8 mouse cellular contexts compared by ENCODE assay signal in the genomic region with DNA sequence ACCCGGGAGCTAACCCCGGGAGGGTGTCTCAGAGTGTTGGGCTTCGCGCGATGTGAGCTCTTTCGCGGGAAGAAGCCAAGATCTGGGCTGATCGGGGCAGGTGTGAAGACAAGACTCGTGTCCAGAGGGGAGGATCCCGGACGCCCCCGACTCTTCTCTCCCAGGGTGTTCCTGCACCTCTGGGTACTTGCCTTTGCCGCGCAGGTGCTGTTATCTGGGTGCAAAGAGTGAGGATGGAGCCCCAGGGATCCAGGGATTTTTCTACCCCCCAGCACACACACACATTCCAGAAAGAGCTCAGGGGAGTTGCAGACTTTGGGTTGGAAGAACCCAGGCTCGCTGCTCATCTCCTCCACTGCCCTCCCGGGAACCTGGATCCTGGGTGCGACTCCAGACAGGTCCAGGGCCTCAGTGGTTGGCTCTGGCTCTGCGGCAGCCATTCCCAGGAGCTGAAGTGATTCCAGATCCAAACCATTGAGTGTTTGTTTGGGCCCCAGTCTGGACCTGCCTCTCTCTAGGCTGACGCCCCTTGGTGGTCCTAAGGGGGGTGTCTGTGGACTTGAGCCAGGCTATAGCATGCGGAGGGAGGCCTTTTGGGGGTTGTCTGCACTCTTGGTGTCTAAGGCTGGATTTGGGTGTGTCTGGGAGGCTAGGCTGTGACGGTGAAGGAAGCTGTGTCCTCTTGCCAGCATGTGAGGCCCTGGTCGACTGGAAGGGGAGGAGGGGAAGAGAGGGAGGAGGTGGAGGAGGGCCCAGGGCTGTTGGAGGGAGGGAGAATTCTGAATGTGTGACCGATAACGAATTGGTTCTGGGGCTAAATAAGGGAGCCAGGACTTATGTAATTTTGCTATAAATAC. TPM values are rescaled to one million over a fixed set of nuclear protein-coding genes. Genes with fewer than 3 reads are reported as not detected.
DNase-seq lines count a peak whose midpoint lies in the region; ATAC-seq and TF ChIP-seq lines count a peak whose summit lies in the region.

No protein-coding gene starts in this region.

- H3K9ac ChIP-seq in CH12.LX (ENCODE audit: insufficient read depth, low read depth), result peak overlapping the region; percentile 65
- H3K9ac ChIP-seq in heart, embryonic 14.5 days (ENCODE audit: low read length), result peak overlapping the region; percentile 89
- peak overlapping the region; percentile 98 for H3K9ac ChIP-seq in liver, embryonic 14.5 days (replicated peaks)
- H3K9ac ChIP-seq in neural tube, embryonic 13.5 days, result peak overlapping the region; percentile 89

- peak overlapping the region; percentile 55 to 67 (median 60) for H3K4me3 ChIP-seq in CH12.LX (replicated peaks in 1 of 3; ENCODE audit: low read depth in 2 of 3, low read length in 2 of 3, poor library complexity in 1 of 3)
- H3K4me3 ChIP-seq in heart, embryonic 14.5 days (ENCODE audit: control insufficient read depth in 1 of 2, insufficient read depth in 1 of 2, low read depth in 1 of 2, low read length in 2 of 2), result peak overlapping the region; percentile 57 to 95
- peak overlapping the region; percentile 80 to 96 for H3K4me3 ChIP-seq in liver, embryonic 14.5 days (ENCODE audit: insufficient read depth in 1 of 2, low read depth in 2 of 2, low read length in 2 of 2)
- peak overlapping the region; percentile 80 for H3K4me3 ChIP-seq in neural tube, embryonic 13.5 days

- ATAC-seq in erythroid progenitor cell, adult 5-6 weeks (replicated peaks; ENCODE audit: low FRiP score, poor library complexity, severe bottlenecking), result peak; percentile 77
- no peak for ATAC-seq in heart, embryonic 14.5 days (ENCODE audit: insufficient number of reproducible peaks, insufficient read depth, low FRiP score, low read depth)
- peak; percentile 75 for ATAC-seq in liver, embryonic 14.5 days (ENCODE audit: insufficient read depth)
- peak; percentile 45; the same call in 1 of the 2 replicates for ATAC-seq in neural tube, embryonic 13.5 days (ENCODE audit: low read depth)

- no peak for TF ChIP-seq POLR2A in CH12.LX (IDR thresholded peaks at IDR 0.05; ENCODE audit: low read depth, low read length)
- no peak for TF ChIP-seq POLR2A in brain, embryonic 14.5 days (IDR thresholded peaks at IDR 0.05; ENCODE audit: borderline replicate concordance, extremely low read depth, insufficient read depth, insufficient read length, poor library complexity, severe bottlenecking)

- under 1% methylated on average over 24 of the region's 24 CpGs for WGBS in heart, embryonic 14.5 days
- WGBS in liver, embryonic 14.5 days (ENCODE audit: insufficient replicate concordance), result 1% methylated on average over 24 of the region's 24 CpGs
- WGBS in neural tube, embryonic 13.5 days, result 2% methylated on average over 24 of the region's 24 CpGs

- H3K4me1 ChIP-seq in CH12.LX (ENCODE audit: control insufficient read depth in 1 of 2, insufficient read depth in 2 of 2), result peaks cover 8 to 25% of the 10 kb centered on the region in 2 experiments
- H3K4me1 ChIP-seq in heart, embryonic 14.5 days (ENCODE audit: control insufficient read depth in 2 of 2, insufficient read depth in 2 of 2, low read length in 2 of 2), result peaks cover 29 to 37% of the 10 kb centered on the region in 2 experiments
- H3K4me1 ChIP-seq in liver, embryonic 14.5 days (replicated peaks; ENCODE audit: control insufficient read depth in 2 of 2, insufficient read depth in 2 of 2, low read length in 1 of 2), result peaks cover 47 to 54% of the 10 kb centered on the region in 2 experiments
- peaks cover 54% of the 10 kb centered on the region for H3K4me1 ChIP-seq in neural tube, embryonic 13.5 days (replicated peaks)

- no peak for DNase-seq in CH12.LX (ENCODE audit: extremely low read depth)
- peak; percentile 68 for DNase-seq in brain, embryonic 14.5 days (ENCODE audit: low read depth)
- peak; percentile 41 to 53 for DNase-seq in kidney, postnatal 36 days
- DNase-seq in liver, embryonic 14.5 days (ENCODE audit: low read depth in 3 of 3, low spot score in 3 of 3), result peak; percentile 75 to 79 (median 77)
- DNase-seq in urinary bladder, adult 2 months (ENCODE audit: low spot score), result peak; percentile 39

- H3K79me2 ChIP-seq in CH12.LX (replicated peaks; ENCODE audit: control insufficient read depth, extremely low read depth, insufficient read depth, poor library complexity, severe bottlenecking), result no peaks in the 10 kb centered on the region

- no peaks in the 10 kb centered on the region for H3K36me3 ChIP-seq in CH12.LX (replicated peaks in 1 of 2; ENCODE audit: control insufficient read depth in 1 of 2, insufficient read depth in 1 of 2, low read length in 1 of 2)
- H3K36me3 ChIP-seq in heart, embryonic 14.5 days (ENCODE audit: control insufficient read depth, insufficient read depth, low read length), result no peaks in the 10 kb centered on the region
- H3K36me3 ChIP-seq in liver, embryonic 14.5 days (replicated peaks; ENCODE audit: control insufficient read depth, insufficient read depth, low read depth), result no peaks in the 10 kb centered on the region; the same call in 1 of the 2 replicates
- H3K36me3 ChIP-seq in neural tube, embryonic 13.5 days, result no peaks in the 10 kb centered on the region

- dilution Hi-C loops in CH12.LX (cut with MboI; ENCODE audit: extremely low pct_ligation_motif_present, extremely low pct_unique_long_range_greater_than_20kb, low sequenced_read_pairs), result no loop called here

- no peaks in the 10 kb centered on the region for H3K9me3 ChIP-seq in CH12.LX (replicated peaks; ENCODE audit: low read length)
- no peaks in the 10 kb centered on the region for H3K9me3 ChIP-seq in heart, embryonic 14.5 days (ENCODE audit: control insufficient read depth, low read length)
- no peaks in the 10 kb centered on the region for H3K9me3 ChIP-seq in liver, embryonic 14.5 days (ENCODE audit: control insufficient read depth, low read length)
- no peaks in the 10 kb centered on the region for H3K9me3 ChIP-seq in neural tube, embryonic 13.5 days

- no peak for TF ChIP-seq EP300 in CH12.LX (IDR thresholded peaks at IDR 0.05; ENCODE audit: low read length)
- TF ChIP-seq EP300 in liver, embryonic 14.5 days (IDR thresholded peaks at IDR 0.05; ENCODE audit: low read depth), result no peak

- no peak for TF ChIP-seq CTCF in CH12.LX (conservative IDR thresholded peaks at IDR 0.05 in 1 of 2, IDR thresholded peaks at IDR 0.05 in 1 of 2; ENCODE audit: low read depth in 2 of 2, low read length in 2 of 2)
- no peak for TF ChIP-seq CTCF in brain, embryonic 14.5 days (IDR thresholded peaks at IDR 0.05; ENCODE audit: borderline replicate concordance, extremely low read depth, insufficient read depth, insufficient read length)
- TF ChIP-seq CTCF in liver, embryonic 14.5 days (IDR thresholded peaks at IDR 0.05; ENCODE audit: low read depth), result 0 out of 2 replicates have a peak, but pooled peaks have one; percentile 5

- in situ Hi-C loops in CH12.LX (cut with MboI; ENCODE audit: low pct_ligation_motif_present, low pct_unique_long_range_greater_than_20kb, low sequenced_read_pairs), result no loop called here

- TF ChIP-seq RAD21 in CH12.LX (IDR thresholded peaks at IDR 0.05; ENCODE audit: low read depth, low read length), result no peak

- H3K27ac ChIP-seq in CH12.LX (ENCODE audit: insufficient read depth, low read depth), result no peak overlapping the region
- H3K27ac ChIP-seq in heart, embryonic 14.5 days (replicated peaks in 1 of 2; ENCODE audit: control insufficient read depth in 1 of 2, insufficient read depth in 1 of 2, low read depth in 2 of 2, low read length in 2 of 2), result peak overlapping the region; percentile 47 to 81
- H3K27ac ChIP-seq in liver, embryonic 14.5 days, result peak overlapping the region; percentile 95
- peak overlapping the region; percentile 76 for H3K27ac ChIP-seq in neural tube, embryonic 13.5 days (replicated peaks)

- peaks cover 20% of the 10 kb centered on the region for H3K27me3 ChIP-seq in CH12.LX (replicated peaks)
- no peaks in the 10 kb centered on the region for H3K27me3 ChIP-seq in heart, embryonic 14.5 days (ENCODE audit: control insufficient read depth, insufficient read depth, low read length)
- H3K27me3 ChIP-seq in liver, embryonic 14.5 days (ENCODE audit: control insufficient read depth, insufficient read depth, low read length), result no peaks in the 10 kb centered on the region
- peaks cover 4% of the 10 kb centered on the region for H3K27me3 ChIP-seq in neural tube, embryonic 13.5 days

- peak overlapping the region; percentile 86 for H3K4me2 ChIP-seq in CH12.LX (ENCODE audit: insufficient read depth, low read depth, poor library complexity, severe bottlenecking)
- H3K4me2 ChIP-seq in heart, embryonic 14.5 days (ENCODE audit: low read length), result peak overlapping the region; percentile 83
- H3K4me2 ChIP-seq in liver, embryonic 14.5 days (ENCODE audit: low read depth), result peak overlapping the region; percentile 98
- H3K4me2 ChIP-seq in neural tube, embryonic 13.5 days, result peak overlapping the region; percentile 77

RNA-seq across cellular contexts. Expression of gene Sept8, which starts 1.3 kb away (rescaled TPM):
- total RNA-seq in CH12.LX (2012; rRNA removed), result 14.9 and 21.9 TPM in 2 replicates
- total RNA-seq in CH12.LX (2014; rRNA removed), result 8.2 and 8.5 TPM in 2 replicates
- polyA plus RNA-seq in CH12.LX (2012; ENCODE audit: insufficient read length, low read depth), result 15.2 and 15.3 TPM in 2 replicates
- 36.5 and 38.4 TPM in 2 replicates for polyA plus RNA-seq in brain, embryonic 14.5 days (2012; rRNA removed)
- total RNA-seq in erythroid progenitor cell, adult 5-6 weeks (2015; ENCODE audit: low replicate concordance), result 143 and 148 TPM in 2 replicates
- 101 and 111 TPM in 2 replicates for total RNA-seq in erythroid progenitor cell, adult 5-6 weeks (2017; ENCODE audit: low replicate concordance)
- 17.4 and 18.8 TPM in 2 replicates for polyA plus RNA-seq in heart, embryonic 14.5 days (2014; fragmentation: Nextera tagmentation; extraction: Ambion mirVana)
- polyA plus RNA-seq in liver, embryonic 14.5 days (2012; rRNA removed), result 25.4 and 33.1 TPM in 2 replicates
- polyA plus RNA-seq in liver, embryonic 14.5 days (2014; fragmentation: Nextera tagmentation; extraction: Ambion mirVana), result 18.3 and 21.5 TPM in 2 replicates
- polyA plus RNA-seq in neural tube, embryonic 13.5 days (2015; fragmentation: Nextera tagmentation; extraction: Ambion mirVana), result 21.3 and 24.2 TPM in 2 replicates
- polyA plus RNA-seq in urinary bladder, adult 2 months (2012; rRNA removed), result 63.8 and 64.4 TPM in 2 replicates

RNA-seq across cellular contexts. Expression of gene Sowaha, which starts 40.3 kb away (rescaled TPM):
- total RNA-seq in CH12.LX (2012; rRNA removed) (not detected in 2 replicates), CH12.LX (2014; rRNA removed) (not detected in 2 replicates)
- polyA plus RNA-seq in CH12.LX (2012; ENCODE audit: insufficient read length, low read depth), result not detected in 2 replicates
- polyA plus RNA-seq in brain, embryonic 14.5 days (2012; rRNA removed), result 1.1 and 1.6 TPM in 2 replicates
- 29.9 and 42.8 TPM in 2 replicates for total RNA-seq in erythroid progenitor cell, adult 5-6 weeks (2015; ENCODE audit: low replicate concordance)
- 36.8 and 50.7 TPM in 2 replicates for total RNA-seq in erythroid progenitor cell, adult 5-6 weeks (2017; ENCODE audit: low replicate concordance)
- polyA plus RNA-seq in heart, embryonic 14.5 days (2014; fragmentation: Nextera tagmentation; extraction: Ambion mirVana), result 0.18 and 0.26 TPM in 2 replicates
- polyA plus RNA-seq in liver, embryonic 14.5 days (2012; rRNA removed), result 15.4 and 15.5 TPM in 2 replicates
- 13.1 and 13.8 TPM in 2 replicates for polyA plus RNA-seq in liver, embryonic 14.5 days (2014; fragmentation: Nextera tagmentation; extraction: Ambion mirVana)
- 0.21 and 0.27 TPM in 2 replicates for polyA plus RNA-seq in neural tube, embryonic 13.5 days (2015; fragmentation: Nextera tagmentation; extraction: Ambion mirVana)
- polyA plus RNA-seq in urinary bladder, adult 2 months (2012; rRNA removed), result 6.5 and 7.4 TPM in 2 replicates

RNA-seq across cellular contexts. Expression of gene Gm9945, which starts 40.4 kb away (rescaled TPM):
- not detected in 2 replicates for total RNA-seq in CH12.LX (2012; rRNA removed)
- total RNA-seq in CH12.LX (2014; rRNA removed), result not detected in 2 replicates
- not detected in 2 replicates for polyA plus RNA-seq in CH12.LX (2012; ENCODE audit: insufficient read length, low read depth)
- polyA plus RNA-seq in brain, embryonic 14.5 days (2012; rRNA removed), result not detected in 2 replicates
- total RNA-seq in erythroid progenitor cell, adult 5-6 weeks (2015; ENCODE audit: low replicate concordance), result 5.8 TPM in 1 of 2 replicates, not detected in the other
- not detected in 2 replicates for total RNA-seq in erythroid progenitor cell, adult 5-6 weeks (2017; ENCODE audit: low replicate concordance)
- not detected in 2 replicates for polyA plus RNA-seq in heart, embryonic 14.5 days (2014; fragmentation: Nextera tagmentation; extraction: Ambion mirVana)
- polyA plus RNA-seq in liver, embryonic 14.5 days (2012; rRNA removed), result 0.10 and 0.27 TPM in 2 replicates
- polyA plus RNA-seq in liver, embryonic 14.5 days (2014; fragmentation: Nextera tagmentation; extraction: Ambion mirVana), result 0.46 and 0.56 TPM in 2 replicates
- polyA plus RNA-seq in neural tube, embryonic 13.5 days (2015; fragmentation: Nextera tagmentation; extraction: Ambion mirVana), result not detected in 2 replicates
- 0.11 and 0.15 TPM in 2 replicates for polyA plus RNA-seq in urinary bladder, adult 2 months (2012; rRNA removed)

RNA-seq across cellular contexts. Expression of gene Kif3a, which starts 46.8 kb away (rescaled TPM):
- total RNA-seq in CH12.LX (2012; rRNA removed) (11.3 and 18.3 TPM in 2 replicates), CH12.LX (2014; rRNA removed) (7.7 and 8.9 TPM in 2 replicates)
- polyA plus RNA-seq in CH12.LX (2012; ENCODE audit: insufficient read length, low read depth), result 26.5 and 27.9 TPM in 2 replicates
- polyA plus RNA-seq in brain, embryonic 14.5 days (2012; rRNA removed), result 79.4 and 100 TPM in 2 replicates
- total RNA-seq in erythroid progenitor cell, adult 5-6 weeks (2015; ENCODE audit: low replicate concordance), result 1.3 and 10.5 TPM in 2 replicates
- total RNA-seq in erythroid progenitor cell, adult 5-6 weeks (2017; ENCODE audit: low replicate concordance), result 3.5 and 4.6 TPM in 2 replicates
- polyA plus RNA-seq in heart, embryonic 14.5 days (2014; fragmentation: Nextera tagmentation; extraction: Ambion mirVana), result 38.0 and 38.3 TPM in 2 replicates
- polyA plus RNA-seq in liver, embryonic 14.5 days (2012; rRNA removed), result 2.1 and 3.3 TPM in 2 replicates
- 6.4 and 7.7 TPM in 2 replicates for polyA plus RNA-seq in liver, embryonic 14.5 days (2014; fragmentation: Nextera tagmentation; extraction: Ambion mirVana)
- polyA plus RNA-seq in neural tube, embryonic 13.5 days (2015; fragmentation: Nextera tagmentation; extraction: Ambion mirVana), result 265 and 272 TPM in 2 replicates
- polyA plus RNA-seq in urinary bladder, adult 2 months (2012; rRNA removed), result 14.3 and 16.1 TPM in 2 replicates

RNA-seq across cellular contexts. Expression of gene Gm9837, which starts 50.1 kb away (rescaled TPM):
- total RNA-seq in CH12.LX (2012; rRNA removed), result not detected in 2 replicates
- not detected in 2 replicates for total RNA-seq in CH12.LX (2014; rRNA removed)
- polyA plus RNA-seq in CH12.LX (2012; ENCODE audit: insufficient read length, low read depth), result not detected in 2 replicates
- not detected in 2 replicates for polyA plus RNA-seq in brain, embryonic 14.5 days (2012; rRNA removed)
- not detected in 2 replicates for total RNA-seq in erythroid progenitor cell, adult 5-6 weeks (2015; ENCODE audit: low replicate concordance)
- not detected in 2 replicates for total RNA-seq in erythroid progenitor cell, adult 5-6 weeks (2017; ENCODE audit: low replicate concordance)
- polyA plus RNA-seq in heart, embryonic 14.5 days (2014; fragmentation: Nextera tagmentation; extraction: Ambion mirVana), result not detected in 2 replicates
- polyA plus RNA-seq in liver, embryonic 14.5 days (2012; rRNA removed), result not detected in 2 replicates
- polyA plus RNA-seq in liver, embryonic 14.5 days (2014; fragmentation: Nextera tagmentation; extraction: Ambion mirVana), result not detected in 2 replicates
- polyA plus RNA-seq in neural tube, embryonic 13.5 days (2015; fragmentation: Nextera tagmentation; extraction: Ambion mirVana), result not detected in 2 replicates
- polyA plus RNA-seq in urinary bladder, adult 2 months (2012; rRNA removed), result not detected in 2 replicates
